ENCODE assay signal across 24 mouse cellular contexts in the genomic region with DNA sequence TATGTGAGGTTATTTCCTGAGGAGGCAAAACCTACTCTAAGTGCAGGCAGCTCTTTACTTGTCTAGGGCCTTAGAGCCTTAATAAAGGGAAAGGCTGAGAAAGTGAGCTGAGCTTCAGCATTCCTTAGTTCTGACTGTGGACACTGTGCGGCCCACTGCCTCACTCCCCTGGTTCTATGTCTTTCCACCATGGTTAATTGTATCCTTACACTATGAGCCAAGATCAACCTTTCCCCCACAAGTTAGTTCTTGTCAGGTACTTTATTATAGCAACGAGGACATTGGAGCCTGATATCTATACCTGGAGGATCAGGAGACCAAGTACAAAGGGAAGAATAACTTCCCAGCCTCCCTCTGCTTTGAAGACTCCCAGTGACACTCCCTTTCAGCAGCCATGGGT.
DNase-seq lines count a peak whose midpoint lies in the region; ATAC-seq lines count a peak whose summit lies in the region.
"Had no signal": no experiment of that assay in that cellular context is flagged by ENCODE, and none has a peak within 500 bp of the region (broad histone marks: within the 10 kb centered on the region; RNA-seq: fewer than 3 reads in every experiment).

No protein-coding gene starts in this region.

- peak; percentile 55 for DNase-seq in heart, adult 11 months
- no peak for DNase-seq in heart, postnatal 25 days (ENCODE audit: low spot score)
- no peak for DNase-seq in kidney, postnatal 36 days
- no peak for DNase-seq in layer of hippocampus, adult 9-10 months (ENCODE audit: low spot score)
- DNase-seq: adrenal gland, adult 8-10 months; adrenal gland, postnatal 36 days; B cell, adult 2 months; cerebellum, adult 8-10 months; cerebellum, postnatal 14 days; embryo, embryonic 11 days; gastrocnemius, adult 2 months; gastrocnemius, postnatal 25 days; heart, postnatal 4 days had no signal

- ATAC-seq in heart, embryonic 12.5 days (ENCODE audit: insufficient number of reproducible peaks, low FRiP score): no peak
- no peak for ATAC-seq in heart, embryonic 13.5 days (ENCODE audit: extremely low read depth, insufficient number of reproducible peaks, low FRiP score, low TSS enrichment)
- ATAC-seq in kidney, embryonic 15.5 days (replicated peaks; ENCODE audit: low FRiP score): peak; percentile 33; the same call in 1 of the 2 replicates
- ATAC-seq: CD4-positive, CD25-positive, alpha-beta regulatory T cell, adult 4 months; forebrain, embryonic 14.5 days; hindbrain, postnatal 0 days had no signal

- no peaks in the 10 kb centered on the region for H3K27me3 ChIP-seq in heart, embryonic 12.5 days (replicated peaks)
- H3K27me3 ChIP-seq in heart, embryonic 13.5 days (replicated peaks): no peaks in the 10 kb centered on the region
- no peaks in the 10 kb centered on the region for H3K27me3 ChIP-seq in kidney, embryonic 15.5 days
- H3K27me3 ChIP-seq: embryonic facial prominence, embryonic 15.5 days; hindbrain, embryonic 12.5 days had no signal

- H3K4me2 ChIP-seq in heart, embryonic 12.5 days: no peak overlapping the region
- H3K4me2 ChIP-seq in heart, embryonic 13.5 days: no peak overlapping the region
- no peak overlapping the region for H3K4me2 ChIP-seq in kidney, embryonic 15.5 days
- H3K4me2 ChIP-seq: embryonic facial prominence, embryonic 15.5 days; hindbrain, embryonic 12.5 days had no signal

- H3K36me3 ChIP-seq in heart, embryonic 12.5 days: no peaks in the 10 kb centered on the region
- H3K36me3 ChIP-seq in heart, embryonic 13.5 days: no peaks in the 10 kb centered on the region
- H3K36me3 ChIP-seq in kidney, embryonic 15.5 days: no peaks in the 10 kb centered on the region
- H3K36me3 ChIP-seq: embryonic facial prominence, embryonic 15.5 days; forebrain, embryonic 10.5 days; G1E; hindbrain, embryonic 12.5 days had no signal

- WGBS in heart, embryonic 12.5 days: 74% methylated on average over 2 of the region's 2 CpGs
- WGBS in heart, embryonic 13.5 days: 66% methylated on average over 2 of the region's 2 CpGs
- 54% methylated on average over 2 of the region's 2 CpGs for WGBS in kidney, embryonic 15.5 days

- no peak overlapping the region for H3K27ac ChIP-seq in heart, embryonic 12.5 days (ENCODE audit: poor library complexity, severe bottlenecking)
- peak overlapping the region; percentile 74 for H3K27ac ChIP-seq in heart, embryonic 13.5 days (replicated peaks)
- H3K27ac ChIP-seq in kidney, embryonic 15.5 days: no peak overlapping the region
- H3K27ac ChIP-seq: embryonic facial prominence, embryonic 15.5 days; forebrain, embryonic 10.5 days; gastrocnemius, adult 2 months; hindbrain, embryonic 12.5 days; hindbrain, postnatal 0 days had no signal

- H3K4me3 ChIP-seq in heart, embryonic 12.5 days: no peak overlapping the region
- no peak overlapping the region for H3K4me3 ChIP-seq in heart, embryonic 13.5 days
- H3K4me3 ChIP-seq in kidney, embryonic 15.5 days (replicated peaks): no peak overlapping the region
- H3K4me3 ChIP-seq: embryonic facial prominence, embryonic 15.5 days; erythroblast, embryonic 14.5 days; forebrain, embryonic 10.5 days; gastrocnemius, adult 2 months; hindbrain, embryonic 12.5 days had no signal

- peaks cover 27% of the 10 kb centered on the region for H3K4me1 ChIP-seq in heart, embryonic 12.5 days (replicated peaks)
- peaks cover 46% of the 10 kb centered on the region for H3K4me1 ChIP-seq in heart, embryonic 13.5 days
- no peaks in the 10 kb centered on the region for H3K4me1 ChIP-seq in kidney, embryonic 15.5 days
- H3K4me1 ChIP-seq: embryonic facial prominence, embryonic 15.5 days; forebrain, embryonic 10.5 days had no signal

- intact Hi-C loops in heart, postnatal 25 days (cut with DNase I): no loop called here

- H3K9me3 ChIP-seq in heart, embryonic 12.5 days (replicated peaks): no peaks in the 10 kb centered on the region
- no peaks in the 10 kb centered on the region for H3K9me3 ChIP-seq in heart, embryonic 13.5 days
- H3K9me3 ChIP-seq in kidney, embryonic 15.5 days (replicated peaks): no peaks in the 10 kb centered on the region
- H3K9me3 ChIP-seq: embryonic facial prominence, embryonic 15.5 days; forebrain, embryonic 10.5 days; G1E; hindbrain, embryonic 12.5 days had no signal

- no peak overlapping the region for H3K9ac ChIP-seq in heart, embryonic 12.5 days
- H3K9ac ChIP-seq in heart, embryonic 13.5 days: no peak overlapping the region
- no peak overlapping the region for H3K9ac ChIP-seq in kidney, embryonic 15.5 days
- H3K9ac ChIP-seq: embryonic facial prominence, embryonic 15.5 days; hindbrain, embryonic 12.5 days had no signal
